Mouse (Mus musculus) cerebellum, adult 2 months (tissue): ENCODE data around the gene Trim75. TPM values are rescaled to one million over a fixed set of nuclear protein-coding genes. Genes with fewer than 3 reads are reported as not detected.

Experiments used
- DNase-seq, 2 experiments: peaks; one replicate each; pipeline ENCODE4 v3.0.0; 2021
- H3K27ac ChIP-seq: fragments of 200-500 bp; 2 replicates; pipeline ENCODE4 v1.5.1; 2012; ENCODE audit warnings: low read length, control low read depth, inconsistent platforms; ENCODE audit not compliant: insufficient read depth
- H3K27me3 ChIP-seq: fragments of 200-500 bp; 2 replicates; pipeline ENCODE4 v1.6.1; 2012; ENCODE audit warnings: inconsistent platforms, mild to moderate bottlenecking, low read length, moderate library complexity; ENCODE audit not compliant: control insufficient read depth, insufficient read depth
- H3K4me1 ChIP-seq: fragments of 200-500 bp; 2 replicates; pipeline ENCODE4 v1.6.1; 2011; ENCODE audit warnings: low read length; ENCODE audit not compliant: control insufficient read depth, insufficient read depth
- H3K4me3 ChIP-seq: fragments of 200-500 bp; replicated peaks from 2 replicates; pipeline ENCODE3; 2011; ENCODE audit warnings: mild to moderate bottlenecking, low read depth, low read length, control low read depth; ENCODE audit not compliant: insufficient read depth
- CTCF ChIP-seq: fragments of 200-500 bp; IDR thresholded peaks from 2 replicates; pipeline ENCODE4 v1.5.1; 2011; ENCODE audit warnings: low read depth, mild to moderate bottlenecking, control low read depth, low read length, moderate library complexity, borderline replicate concordance; ENCODE audit not compliant: insufficient read depth
- POLR2A ChIP-seq: fragments of 200-500 bp; IDR thresholded peaks from 2 replicates; pipeline ENCODE4 v1.6.1; 2011; ENCODE audit warnings: low read length, control low read depth, borderline replicate concordance; ENCODE audit not compliant: insufficient read depth
- WGBS: fragments of 180-500 bp; shearing (Covaris S2); methylation state at CpG from one replicate; pipeline ENCODE4 v1.1.7; 2018; 5-methylcytosine and 5-hydroxymethylcytosine counted together
- polyA plus RNA-seq: library from polyadenylated mRNA; depleted of rRNA; stranded (reverse); fragments of >200 nt; gene quantifications from 2 replicates; pipeline ENCODE4 v1.2.3, GENCODE M21; 2012

Gene Trim75
- polyA plus RNA-seq, 1 experiment: not detected

- H3K4me1 ChIP-seq: no peaks in the 10 kb centered on the region
- H3K4me3 ChIP-seq: no peak overlapping the region
- 85% methylated on average over 9 of the region's 9 CpGs for WGBS
- DNase-seq: no peak
- no peaks in the 10 kb centered on the region for H3K27me3 ChIP-seq
- no peak overlapping the region for H3K27ac ChIP-seq
- no peak for TF ChIP-seq POLR2A
- TF ChIP-seq CTCF: no peak
Measured at GRCm38 (mm10) chr8:64959025-64959424, 28.6 kb downstream of the Trim75 start.

GRCm38 (mm10) chr8:64952101-64952500, 35.5 kb downstream of the Trim75 start:
- Histone ChIP-seq H3K4me1 (no peaks in the 10 kb centered on the region; the same call in 1 of the 2 replicates), H3K27ac (no peak overlapping the region), H3K27me3 (no peaks in the 10 kb centered on the region), H3K4me3 (no peak overlapping the region)
- DNase-seq: no peak
- WGBS: 91% methylated on average over 6 of the region's 6 CpGs
- no peak for TF ChIP-seq CTCF
- TF ChIP-seq POLR2A: no peak

- Histone ChIP-seq H3K27ac (no peak overlapping the region), H3K4me1 (no peaks in the 10 kb centered on the region; the same call in 1 of the 2 replicates), H3K4me3 (no peak overlapping the region), H3K27me3 (no peaks in the 10 kb centered on the region)
- DNase-seq: peak; percentile 39 to 73
- TF ChIP-seq CTCF: no peak
- no peak for TF ChIP-seq POLR2A
- WGBS: 66% methylated on average over 1 of the region's 1 CpGs
Measured at GRCm38 (mm10) chr8:64948371-64948770, 39.3 kb downstream of the Trim75 start.

GRCm38 (mm10) chr8:64947698-64948034, 40.0 kb downstream of the Trim75 start:
- no peak for TF ChIP-seq CTCF
- TF ChIP-seq POLR2A: no peak
- DNase-seq: no peak
- Histone ChIP-seq H3K27ac (peak overlapping the region; percentile 71; the same call in 1 of the 2 replicates), H3K27me3 (no peaks in the 10 kb centered on the region), H3K4me1 (no peaks in the 10 kb centered on the region; the same call in 1 of the 2 replicates), H3K4me3 (peak overlapping the region; percentile 69)
- 4% methylated on average over 10 of the region's 10 CpGs for WGBS

GRCm38 (mm10) chr8:64946820-64947697, 40.6 kb downstream of the Trim75 start, which contains the start of gene Tmem192:
Tmem192 (plus strand) TSS chr8:64947185.
- peak within 1 kb of the TSS; percentile 69 for H3K4me3 ChIP-seq
- peak within 1 kb of the TSS; percentile 71 for H3K27ac ChIP-seq
- H3K27me3 ChIP-seq: no peaks in the 10 kb centered on the region
- TF ChIP-seq POLR2A (peak; percentile 45; the same call in 1 of the 2 replicates), CTCF (no peak)
- DNase-seq: peak; percentile 95 to 98
- 1% methylated on average over 70 of the region's 73 CpGs for WGBS
- H3K4me1 ChIP-seq: no peaks in the 10 kb centered on the region; the same call in 1 of the 2 replicates

GRCm38 (mm10) chr8:64946441-64946819, 41.2 kb downstream of the Trim75 start:
- Histone ChIP-seq H3K4me3 (peak overlapping the region; percentile 69), H3K4me1 (peaks cover 2% of the 10 kb centered on the region; the same call in 1 of the 2 replicates), H3K27me3 (no peaks in the 10 kb centered on the region), H3K27ac (no peak overlapping the region)
- WGBS: 22% methylated on average over 8 of the region's 8 CpGs
- DNase-seq: no peak
- no peak for TF ChIP-seq POLR2A
- no peak for TF ChIP-seq CTCF

- no peaks in the 10 kb centered on the region for H3K27me3 ChIP-seq
- H3K4me3 ChIP-seq: no peak overlapping the region
- no peak for DNase-seq
- 85% methylated on average over 7 of the region's 7 CpGs for WGBS
- no peak for TF ChIP-seq POLR2A
- no peak for TF ChIP-seq CTCF
- peaks cover 2% of the 10 kb centered on the region; the same call in 1 of the 2 replicates for H3K4me1 ChIP-seq
- H3K27ac ChIP-seq: no peak overlapping the region
Measured at GRCm38 (mm10) chr8:64945606-64946005, 42.0 kb downstream of the Trim75 start.

- H3K27me3 ChIP-seq: no peaks in the 10 kb centered on the region
- 22% methylated on average over 5 of the region's 5 CpGs for WGBS
- DNase-seq: no peak
Measured at GRCm38 (mm10) chr8:64944831-64945230, 42.8 kb downstream of the Trim75 start.

More at GRCm38 (mm10) chr8:64944831-64945230, 42.8 kb downstream of the Trim75 start:
- Histone ChIP-seq H3K4me3 (no peak overlapping the region), H3K27ac (no peak overlapping the region), H3K4me1 (peaks cover 2% of the 10 kb centered on the region; the same call in 1 of the 2 replicates)
- TF ChIP-seq CTCF: no peak
- no peak for TF ChIP-seq POLR2A
